Mouse (Mus musculus): ENCODE results near the gene Pde8b. TPM values are rescaled to one million over a fixed set of nuclear protein-coding genes. Genes with fewer than 3 reads are reported as not detected.

The Pde8b gene
- polyA plus RNA-seq, 1 experiment from 2014 or later, result 1.5 TPM

DNA sequence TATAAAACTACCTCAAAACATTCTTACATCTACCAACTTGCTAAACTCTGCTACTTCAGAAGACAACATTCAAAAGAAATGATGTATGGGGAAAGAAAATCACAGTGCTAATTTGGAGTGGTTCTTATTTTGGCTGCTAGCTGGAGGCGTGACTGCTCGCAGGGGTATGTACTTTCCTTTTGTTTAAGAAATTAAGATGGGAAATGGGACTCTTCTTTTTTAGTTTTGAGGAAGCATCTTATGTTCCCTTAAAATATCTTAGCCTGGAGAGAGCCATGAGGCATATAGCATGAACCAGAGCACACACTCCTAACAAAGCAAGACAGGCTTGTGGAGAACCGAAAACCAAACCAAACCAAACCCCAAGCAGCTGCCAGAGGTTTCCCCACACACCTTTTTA, 167.5 kb downstream of the Pde8b start:
- Histone ChIP-seq H3K4me3 (no peak overlapping the region), H3K36me3 (no peaks in the 10 kb centered on the region), H3K27ac (replicated peaks) (no peak overlapping the region), H3K9me3 (replicated peaks) (no peaks in the 10 kb centered on the region), H3K4me1 (no peaks in the 10 kb centered on the region), H3K27me3 (ENCODE audit: low read depth, poor library complexity, severe bottlenecking) (no peaks in the 10 kb centered on the region)
- 84% methylated on average over 3 of the region's 3 CpGs for WGBS
- no peak for DNase-seq (ENCODE audit: low spot score)

DNA sequence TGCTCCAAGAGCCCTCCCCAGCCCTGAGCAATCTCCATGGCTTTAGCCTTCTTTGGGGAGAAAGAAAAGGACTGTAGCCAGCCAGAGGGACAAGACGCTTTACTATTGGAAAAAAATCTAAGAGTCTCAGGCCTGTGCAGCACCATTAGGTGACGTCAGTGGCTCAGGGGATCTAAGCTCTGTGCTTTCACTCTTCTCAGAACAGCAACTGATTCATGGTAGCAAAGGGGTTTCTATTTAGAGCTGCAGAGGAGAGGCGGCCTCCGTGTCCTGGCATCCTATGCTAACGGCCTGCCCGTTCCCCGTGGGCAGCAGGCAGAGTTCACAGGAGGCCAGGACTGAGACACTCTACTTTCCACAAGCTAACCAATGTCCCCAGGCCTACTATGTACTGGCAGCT, 169.1 kb downstream of the Pde8b start:
- H3K27me3 ChIP-seq (ENCODE audit: low read depth, poor library complexity, severe bottlenecking), result no peaks in the 10 kb centered on the region
- H3K27ac ChIP-seq (replicated peaks), result no peak overlapping the region
- DNase-seq (ENCODE audit: low spot score), result no peak
- no peaks in the 10 kb centered on the region for H3K36me3 ChIP-seq
- 94% methylated on average over 7 of the region's 7 CpGs for WGBS
- H3K4me3 ChIP-seq, result no peak overlapping the region
- H3K9me3 ChIP-seq (replicated peaks), result no peaks in the 10 kb centered on the region
- H3K4me1 ChIP-seq, result no peaks in the 10 kb centered on the region

DNA sequence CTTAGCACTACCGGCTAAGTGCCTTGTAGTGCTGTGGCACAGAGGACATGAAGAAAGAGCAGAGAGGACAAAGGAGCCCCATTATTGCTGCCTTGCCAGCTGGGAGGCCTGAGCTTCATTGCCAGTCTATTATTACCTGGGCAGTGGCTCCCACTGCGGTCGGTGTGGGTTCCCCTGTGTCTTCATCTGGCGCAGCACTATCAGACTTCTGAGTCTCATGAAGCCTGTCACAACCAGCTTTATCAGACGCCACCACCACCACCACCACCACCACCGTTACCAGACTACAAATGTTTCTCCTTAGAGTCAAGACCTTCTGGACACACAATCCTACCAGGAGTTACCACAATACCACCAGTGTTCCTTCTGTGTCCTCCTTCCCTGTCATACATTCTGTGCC, 171.6 kb downstream of the Pde8b start:
- Histone ChIP-seq H3K27ac (replicated peaks) (no peak overlapping the region), H3K9me3 (replicated peaks) (no peaks in the 10 kb centered on the region), H3K27me3 (ENCODE audit: low read depth, poor library complexity, severe bottlenecking) (no peaks in the 10 kb centered on the region), H3K4me3 (no peak overlapping the region), H3K4me1 (no peaks in the 10 kb centered on the region), H3K36me3 (no peaks in the 10 kb centered on the region)
- 62% methylated on average over 6 of the region's 6 CpGs for WGBS
- DNase-seq (ENCODE audit: low spot score), result no peak

DNA sequence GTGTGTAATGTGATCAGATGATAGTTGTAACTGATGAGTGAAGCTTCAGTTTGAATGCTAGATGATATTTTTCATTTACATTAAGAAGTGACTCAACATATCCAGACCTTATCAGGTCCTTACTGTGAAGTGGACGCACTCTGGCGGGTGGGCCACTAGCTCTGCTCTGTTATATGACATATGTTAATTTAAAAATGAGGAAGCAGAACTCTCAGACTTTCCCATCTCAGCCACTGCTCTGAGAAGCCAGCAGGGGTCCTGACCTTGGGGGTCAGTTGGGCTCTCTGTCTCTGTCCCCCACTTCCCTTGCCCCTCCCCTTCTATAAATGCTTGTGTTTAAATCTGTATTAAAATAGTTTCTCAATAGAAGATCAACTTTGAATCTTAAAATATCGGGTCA, 172.4 kb downstream of the Pde8b start:
- Histone ChIP-seq H3K9me3 (replicated peaks) (no peaks in the 10 kb centered on the region), H3K4me1 (no peaks in the 10 kb centered on the region), H3K4me3 (no peak overlapping the region), H3K36me3 (no peaks in the 10 kb centered on the region), H3K27ac (replicated peaks) (no peak overlapping the region), H3K27me3 (ENCODE audit: low read depth, poor library complexity, severe bottlenecking) (no peaks in the 10 kb centered on the region)
- DNase-seq (ENCODE audit: low spot score), result no peak
- WGBS, result 85% methylated on average over 3 of the region's 3 CpGs

DNA sequence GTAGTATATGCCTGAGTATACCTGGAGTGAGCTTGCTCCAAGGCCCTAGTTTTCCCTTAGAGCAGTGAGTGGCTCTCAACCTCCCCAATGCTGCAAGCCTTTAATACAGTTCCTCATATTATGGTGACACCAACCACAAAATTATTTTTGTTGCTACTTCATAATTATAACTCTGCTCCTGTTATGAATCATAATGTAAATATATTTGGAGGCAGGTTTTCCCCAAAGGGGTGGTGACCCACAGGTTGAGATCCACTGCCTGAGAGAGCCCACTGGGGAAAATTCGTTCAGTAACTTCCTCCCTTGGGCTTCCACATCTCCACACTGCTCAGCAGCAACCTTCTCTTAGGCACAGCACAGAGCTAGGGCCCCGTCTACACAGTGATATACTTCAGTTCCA, 174.0 kb downstream of the Pde8b start:
- H3K27ac ChIP-seq (replicated peaks), result no peak overlapping the region
- no peaks in the 10 kb centered on the region for H3K27me3 ChIP-seq (ENCODE audit: low read depth, poor library complexity, severe bottlenecking)
- H3K36me3 ChIP-seq, result no peaks in the 10 kb centered on the region
- no peak overlapping the region for H3K4me3 ChIP-seq
- WGBS, result 70% methylated on average over 2 of the region's 2 CpGs
- no peaks in the 10 kb centered on the region for H3K4me1 ChIP-seq
- no peak for DNase-seq (ENCODE audit: low spot score)
- H3K9me3 ChIP-seq (replicated peaks), result no peaks in the 10 kb centered on the region

DNA sequence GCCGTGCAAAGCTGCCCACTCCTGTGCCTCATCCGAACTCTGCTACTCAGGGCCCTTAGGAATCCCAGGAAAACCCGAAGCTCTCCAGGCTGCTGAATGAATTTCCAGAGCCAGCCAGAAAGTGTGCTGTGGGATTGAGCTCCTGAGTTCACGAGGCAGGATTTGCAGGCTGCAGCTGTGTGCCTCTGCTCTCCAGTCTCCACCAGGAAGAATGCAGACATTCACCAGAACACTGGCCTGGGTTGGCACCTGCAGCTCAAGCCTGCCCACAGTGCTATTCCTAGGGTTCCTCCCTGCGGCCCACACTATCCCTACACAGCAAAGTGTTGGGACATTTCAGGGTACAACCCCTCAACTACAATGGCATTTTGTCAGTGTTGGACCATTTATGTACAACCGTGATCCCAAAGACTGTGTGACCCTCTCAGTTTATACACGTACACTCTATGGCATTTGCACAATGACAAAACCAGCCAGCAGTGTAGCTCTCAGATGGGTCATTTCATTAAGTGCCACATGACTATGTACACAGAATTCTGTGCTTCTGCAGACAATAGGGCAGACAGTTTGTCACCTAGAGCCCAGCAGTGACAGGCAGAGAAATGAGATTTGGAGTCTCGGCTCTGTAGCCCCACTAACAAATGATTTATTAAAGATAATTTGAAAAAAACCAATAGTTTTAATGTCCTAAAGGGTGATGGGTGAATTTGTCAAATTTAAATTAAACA, 176.5 kb downstream of the Pde8b start:
- Histone ChIP-seq H3K4me3 (no peak overlapping the region), H3K27ac (replicated peaks) (no peak overlapping the region), H3K27me3 (ENCODE audit: low read depth, poor library complexity, severe bottlenecking) (no peaks in the 10 kb centered on the region), H3K9me3 (replicated peaks) (no peaks in the 10 kb centered on the region), H3K4me1 (no peaks in the 10 kb centered on the region), H3K36me3 (no peaks in the 10 kb centered on the region)
- no peak for DNase-seq (ENCODE audit: low spot score)
- WGBS, result 81% methylated on average over 8 of the region's 8 CpGs

DNA sequence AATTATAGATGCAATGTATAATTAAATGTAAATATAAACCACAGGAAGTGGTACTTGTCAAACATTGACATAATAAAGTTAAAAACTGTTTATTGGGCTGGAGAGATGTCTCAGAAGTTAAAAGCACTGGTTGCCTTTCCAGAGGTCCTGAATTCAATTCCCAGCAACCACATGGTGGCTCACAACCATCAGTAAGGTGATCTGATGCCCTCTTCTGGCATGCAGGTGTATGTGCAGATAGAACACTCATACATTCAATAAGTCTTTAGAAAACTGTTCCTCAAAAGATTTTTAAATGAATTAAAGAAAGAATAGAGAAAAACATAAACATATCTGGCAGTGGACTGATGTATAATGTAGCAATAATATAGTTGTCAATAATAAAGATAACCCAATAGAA, 179.9 kb downstream of the Pde8b start:
- no peak for DNase-seq (ENCODE audit: low spot score)
- Histone ChIP-seq H3K9me3 (replicated peaks) (no peaks in the 10 kb centered on the region), H3K36me3 (no peaks in the 10 kb centered on the region), H3K27me3 (ENCODE audit: low read depth, poor library complexity, severe bottlenecking) (no peaks in the 10 kb centered on the region), H3K27ac (replicated peaks) (no peak overlapping the region), H3K4me1 (peaks cover 1% of the 10 kb centered on the region; the same call in 1 of the 2 replicates), H3K4me3 (no peak overlapping the region)

DNA sequence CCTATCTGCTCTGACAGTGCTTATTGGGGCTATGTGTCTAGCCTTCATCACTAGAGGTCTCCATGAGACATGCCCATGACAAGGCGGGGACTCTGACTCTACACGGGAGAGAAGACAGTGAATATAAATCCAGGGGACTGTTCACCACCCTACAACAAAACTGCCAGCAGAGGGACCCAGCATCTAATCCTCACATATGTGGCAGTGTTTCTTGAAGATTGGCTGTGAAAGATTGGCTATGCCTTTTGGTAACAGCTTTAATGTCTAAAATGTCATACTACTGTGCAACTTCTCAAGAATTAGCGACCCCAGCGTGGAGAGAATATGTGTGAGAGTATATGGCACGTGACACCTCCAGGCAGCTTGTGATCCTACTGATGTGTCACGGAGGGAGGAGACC, 182.3 kb downstream of the Pde8b start:
- Histone ChIP-seq H3K27me3 (ENCODE audit: low read depth, poor library complexity, severe bottlenecking) (no peaks in the 10 kb centered on the region), H3K27ac (replicated peaks) (no peak overlapping the region), H3K4me1 (peaks cover 5% of the 10 kb centered on the region), H3K36me3 (no peaks in the 10 kb centered on the region), H3K4me3 (no peak overlapping the region), H3K9me3 (replicated peaks) (no peaks in the 10 kb centered on the region)
- DNase-seq (ENCODE audit: low spot score), result no peak
- WGBS, result 71% methylated on average over 6 of the region's 6 CpGs

DNA sequence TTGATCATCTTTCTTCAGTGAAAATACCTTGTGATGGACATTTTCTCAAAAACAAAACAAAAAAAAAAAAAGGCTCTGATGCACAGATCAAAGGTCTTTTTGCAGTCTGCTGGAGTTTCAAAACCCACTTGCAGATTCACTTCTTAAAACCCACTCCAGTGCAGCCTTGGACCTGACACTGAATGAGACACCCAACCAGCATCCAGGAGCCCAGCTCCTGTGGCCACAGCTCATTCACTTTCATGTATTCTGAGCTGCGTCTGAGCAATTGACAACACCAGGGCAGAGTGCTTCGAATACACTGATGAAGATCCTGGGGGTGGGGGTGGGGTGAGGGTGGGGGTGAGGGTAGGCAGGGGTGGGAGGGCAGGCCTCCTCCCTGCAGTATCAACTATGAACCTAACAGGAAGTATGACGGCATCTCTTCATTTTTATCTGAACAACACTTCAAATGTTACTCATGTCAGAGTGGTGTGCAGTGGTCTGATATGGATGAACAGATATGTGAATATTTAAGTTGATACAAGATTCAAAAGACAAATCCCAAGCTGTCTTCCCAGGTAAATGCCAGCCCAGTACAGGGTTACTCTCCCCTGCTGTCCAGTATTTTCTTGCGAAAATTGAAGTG, 186.6 kb downstream of the Pde8b start:
- Histone ChIP-seq H3K36me3 (no peaks in the 10 kb centered on the region), H3K4me3 (no peak overlapping the region), H3K9me3 (replicated peaks) (no peaks in the 10 kb centered on the region), H3K4me1 (peaks cover 5% of the 10 kb centered on the region), H3K27me3 (ENCODE audit: low read depth, poor library complexity, severe bottlenecking) (no peaks in the 10 kb centered on the region), H3K27ac (replicated peaks) (no peak overlapping the region)
- WGBS, result 86% methylated on average over 4 of the region's 4 CpGs
- DNase-seq (ENCODE audit: low spot score), result no peak

DNA sequence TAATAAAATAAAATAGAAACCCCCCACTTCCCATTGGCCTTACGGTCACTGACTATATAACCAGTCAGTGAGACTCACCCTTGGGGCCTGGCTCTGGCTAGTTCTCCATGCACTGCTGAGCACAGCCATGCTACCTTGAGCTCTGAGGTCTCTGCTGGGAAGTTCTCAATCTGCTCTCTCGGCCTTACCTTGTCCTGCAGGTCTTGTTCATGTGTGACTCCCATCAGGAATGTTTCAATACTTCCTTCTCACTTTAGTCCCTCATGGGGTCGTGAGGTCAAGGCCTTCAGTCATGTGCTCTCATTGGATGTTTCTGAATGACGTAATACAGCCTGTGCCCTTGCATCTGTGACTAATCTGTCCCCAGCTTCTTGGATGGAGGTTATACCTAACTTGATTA, 191.3 kb downstream of the Pde8b start:
- H3K4me1 ChIP-seq, result no peaks in the 10 kb centered on the region
- no peak for DNase-seq (ENCODE audit: low spot score)
- H3K27ac ChIP-seq (replicated peaks), result no peak overlapping the region
- H3K4me3 ChIP-seq, result no peak overlapping the region
- 83% methylated on average over 4 of the region's 4 CpGs for WGBS
- no peaks in the 10 kb centered on the region for H3K27me3 ChIP-seq (ENCODE audit: low read depth, poor library complexity, severe bottlenecking)
- H3K9me3 ChIP-seq (replicated peaks), result no peaks in the 10 kb centered on the region
- no peaks in the 10 kb centered on the region for H3K36me3 ChIP-seq

DNA sequence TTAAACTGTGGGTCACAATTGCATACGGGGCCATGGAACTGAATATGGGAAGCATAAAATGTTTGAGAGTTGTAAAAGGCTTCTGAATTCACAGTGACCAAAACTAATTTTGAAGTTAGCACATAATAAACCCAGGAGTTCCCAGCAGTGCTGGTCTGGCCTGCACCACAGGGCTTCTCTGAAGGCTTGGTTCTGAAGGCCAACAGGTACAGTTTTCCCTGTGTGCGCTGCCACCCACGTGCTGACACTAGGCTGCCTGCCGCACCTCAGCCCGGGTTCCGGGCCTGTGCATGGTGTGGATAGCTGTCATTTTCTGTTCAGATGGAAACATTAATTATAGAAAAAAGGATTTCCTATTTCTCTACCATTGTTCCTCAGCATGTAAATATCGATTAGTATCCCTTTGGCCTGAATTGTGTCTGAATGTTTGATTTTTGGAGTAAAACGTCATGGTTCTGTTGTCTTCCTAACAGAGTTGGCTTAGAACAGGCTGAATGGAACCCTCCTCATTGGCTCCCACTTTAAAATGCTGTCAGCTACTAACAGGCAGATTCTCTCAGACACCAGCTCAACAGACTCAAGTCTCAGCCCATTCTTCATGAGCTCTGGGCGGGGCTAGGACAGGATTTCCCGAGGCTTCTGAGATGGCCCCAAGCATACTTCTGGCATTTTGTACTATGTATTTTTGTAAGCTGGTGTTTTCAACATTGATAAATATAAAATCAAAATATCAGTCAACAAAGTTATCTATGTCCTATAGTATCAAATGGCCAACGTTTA, 193.4 kb downstream of the Pde8b start:
- Histone ChIP-seq H3K4me3 (no peak overlapping the region), H3K36me3 (no peaks in the 10 kb centered on the region), H3K4me1 (no peaks in the 10 kb centered on the region), H3K27ac (replicated peaks) (no peak overlapping the region), H3K9me3 (replicated peaks) (no peaks in the 10 kb centered on the region), H3K27me3 (ENCODE audit: low read depth, poor library complexity, severe bottlenecking) (no peaks in the 10 kb centered on the region)
- 88% methylated on average over 11 of the region's 11 CpGs for WGBS
- no peak for DNase-seq (ENCODE audit: low spot score)

DNA sequence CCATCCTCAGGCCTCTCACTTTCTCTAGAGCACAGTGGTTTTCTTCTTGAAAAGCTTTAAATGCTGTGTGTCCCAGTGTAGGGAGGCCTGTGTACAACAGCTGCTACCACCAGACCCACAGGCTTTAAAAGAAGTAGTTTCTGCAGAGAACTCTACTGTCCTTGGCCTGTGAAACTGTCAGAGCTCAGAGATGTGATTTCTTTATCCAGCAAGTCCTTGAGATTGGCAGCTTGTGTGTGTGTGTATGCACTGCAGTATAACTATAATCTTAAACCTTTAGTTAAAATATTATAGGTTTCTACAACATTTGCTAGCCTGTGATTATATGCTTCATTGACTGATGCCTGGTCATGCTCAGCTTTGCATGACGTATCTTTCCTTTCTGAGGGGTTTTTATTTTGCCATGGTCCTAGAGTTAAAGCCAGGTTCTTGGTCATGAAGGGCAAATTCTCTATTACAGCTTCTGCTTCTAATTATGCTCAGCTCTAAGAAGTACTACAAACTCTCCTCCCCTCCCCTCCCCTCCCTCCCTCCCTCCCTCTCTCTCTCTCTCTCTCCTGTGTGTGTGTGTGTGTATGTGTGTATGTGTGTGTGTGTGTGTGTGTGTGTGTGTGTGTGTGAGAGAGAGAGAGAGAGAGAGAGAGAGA, 194.3 kb downstream of the Pde8b start:
- H3K27me3 ChIP-seq (ENCODE audit: low read depth, poor library complexity, severe bottlenecking), result no peaks in the 10 kb centered on the region
- no peaks in the 10 kb centered on the region for H3K4me1 ChIP-seq
- no peaks in the 10 kb centered on the region for H3K9me3 ChIP-seq (replicated peaks)
- 68% methylated on average over 1 of the region's 1 CpGs for WGBS
- H3K36me3 ChIP-seq, result no peaks in the 10 kb centered on the region
- no peak overlapping the region for H3K27ac ChIP-seq (replicated peaks)
- no peak overlapping the region for H3K4me3 ChIP-seq
- no peak for DNase-seq (ENCODE audit: low spot score)

DNA sequence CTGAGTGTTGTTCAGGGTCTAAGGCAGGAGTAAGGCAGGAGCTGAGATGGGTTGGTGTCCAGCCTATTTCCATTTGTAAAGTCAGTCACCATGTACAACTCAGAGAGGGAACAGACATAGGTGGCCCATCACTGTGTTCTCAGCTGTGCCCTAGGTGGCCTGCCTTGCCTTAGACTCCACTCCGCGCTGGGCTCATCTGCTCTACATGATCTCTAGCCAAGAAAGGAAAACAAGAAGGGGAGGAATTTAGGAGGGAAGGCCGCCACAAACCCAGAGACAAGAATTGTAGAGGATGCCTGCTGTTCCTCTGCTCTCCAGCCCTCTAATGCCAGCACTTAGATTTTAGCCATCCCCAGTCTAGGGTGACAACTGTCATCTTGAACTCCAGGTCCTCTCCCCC, 197.7 kb downstream of the Pde8b start:
- Histone ChIP-seq H3K27me3 (ENCODE audit: low read depth, poor library complexity, severe bottlenecking) (no peaks in the 10 kb centered on the region), H3K27ac (replicated peaks) (no peak overlapping the region), H3K9me3 (replicated peaks) (no peaks in the 10 kb centered on the region), H3K4me3 (no peak overlapping the region), H3K4me1 (no peaks in the 10 kb centered on the region), H3K36me3 (no peaks in the 10 kb centered on the region)
- 89% methylated on average over 3 of the region's 3 CpGs for WGBS
- DNase-seq (ENCODE audit: low spot score), result no peak

All from midbrain, embryonic 10.5 days (tissue).